Mouse (Mus musculus): ENCODE data around the gene Olfr517.

Olfr517 gene

DNA sequence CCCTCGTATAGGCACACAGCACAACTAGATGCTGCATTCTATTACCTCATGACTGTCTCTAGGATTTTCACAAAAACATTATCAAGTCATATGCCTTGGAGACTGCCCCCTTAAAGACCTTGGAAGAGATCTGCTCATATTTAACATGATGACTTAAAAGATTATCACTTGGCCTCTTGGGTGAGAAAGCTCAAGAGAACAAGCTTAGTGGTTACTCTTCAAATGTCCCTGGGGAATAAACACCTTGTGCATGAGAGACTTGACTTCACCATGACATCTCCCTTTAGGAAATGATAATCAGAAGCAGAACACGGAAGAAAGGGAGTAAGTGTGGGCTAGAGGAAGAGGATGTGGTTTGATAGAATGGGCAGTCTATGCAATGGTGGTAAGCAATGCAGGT lies at the start of gene Olfr517:
Gene Olfr517, minus strand, starts transcription at position 101 of the 400 bp plus-strand sequence.
- DNase-seq: no peak

DNA sequence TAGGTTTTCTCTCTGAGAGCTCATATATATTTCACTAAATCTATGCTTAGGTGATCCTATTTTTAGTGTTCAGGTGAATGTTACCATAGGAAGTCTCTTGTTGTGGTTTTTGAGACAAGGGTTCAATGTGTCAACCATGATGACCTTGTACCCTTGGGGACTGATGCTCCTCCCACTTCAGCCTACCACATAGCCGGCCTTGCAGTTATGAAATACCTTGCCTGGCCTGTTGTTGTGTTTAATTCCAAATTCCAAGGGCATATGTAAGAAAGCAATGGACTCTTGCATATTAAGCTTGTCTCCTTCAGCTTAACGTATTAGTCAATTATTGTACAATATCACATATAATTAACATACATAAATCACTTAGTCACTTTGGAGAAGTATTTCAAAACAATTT lies 31.8 kb upstream of the Olfr517 start:
- no peak for DNase-seq

DNA sequence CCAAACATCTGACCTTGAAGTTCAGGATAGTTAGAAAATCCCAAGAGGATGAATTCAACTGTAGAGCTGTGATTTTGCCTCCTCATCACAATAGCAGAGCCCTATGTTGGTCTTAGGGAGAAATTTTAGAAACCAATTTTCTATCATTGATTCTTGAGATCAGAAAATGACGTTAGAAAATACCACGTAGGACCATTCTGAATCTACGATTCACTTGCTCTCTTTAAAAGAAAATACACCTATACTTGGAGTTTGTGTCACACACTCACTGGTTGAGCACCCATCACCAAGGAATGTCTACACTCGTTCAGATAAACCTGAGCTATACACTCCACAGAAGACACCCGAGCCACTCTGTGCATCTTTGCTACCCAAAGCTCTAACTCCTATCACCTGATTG lies 22.1 kb upstream of the Olfr517 start, which contains the start of gene Olfr519:
Gene Olfr519, minus strand, starts transcription at position 101 of the 400 bp plus-strand sequence.
- no peak for DNase-seq

DNA sequence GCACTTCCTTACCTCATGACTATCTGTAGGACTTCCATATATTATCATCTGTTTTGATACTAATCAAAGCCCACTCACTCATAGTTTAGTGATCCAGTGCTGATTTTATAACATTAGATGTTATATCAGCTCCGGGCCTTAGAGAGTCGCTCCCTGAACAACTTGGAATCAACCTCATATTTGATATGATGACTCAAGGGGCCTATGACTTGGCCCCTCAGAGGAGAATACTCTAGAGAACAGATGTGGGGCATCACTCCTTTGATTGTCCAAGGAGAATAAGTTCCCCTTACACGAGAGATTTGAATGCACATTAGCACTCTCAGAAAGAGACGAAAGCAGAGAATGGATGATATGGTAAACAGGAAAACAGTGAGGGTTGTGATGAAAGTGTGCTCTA lies 12.7 kb upstream of the Olfr517 start, which contains the start of gene Olfr518:
Gene Olfr518, minus strand, starts transcription at position 101 of the 400 bp plus-strand sequence.
- DNase-seq: no peak

DNA sequence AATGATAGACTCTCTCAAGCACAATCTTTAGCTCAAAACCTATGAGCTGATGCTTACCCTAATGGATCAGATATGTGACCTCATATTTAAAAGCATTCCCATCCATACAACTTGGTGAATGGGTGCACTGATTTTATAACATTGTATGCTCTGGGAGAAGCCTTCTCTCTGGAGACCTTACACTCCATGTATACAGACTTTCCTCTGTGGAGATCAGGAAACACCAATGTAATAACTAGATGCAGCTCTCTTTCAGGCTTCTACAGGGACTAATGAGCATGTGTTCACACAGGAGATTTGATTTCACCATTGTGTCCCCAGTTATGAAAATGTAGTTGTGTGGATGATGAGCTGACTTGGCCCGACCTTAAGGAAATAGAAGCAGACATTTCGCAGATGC lies 21.8 kb downstream of the Olfr517 start, which contains the start of gene Olfr516:
Gene Olfr516, minus strand, starts transcription at position 101 of the 400 bp plus-strand sequence.
- DNase-seq: no peak

DNA sequence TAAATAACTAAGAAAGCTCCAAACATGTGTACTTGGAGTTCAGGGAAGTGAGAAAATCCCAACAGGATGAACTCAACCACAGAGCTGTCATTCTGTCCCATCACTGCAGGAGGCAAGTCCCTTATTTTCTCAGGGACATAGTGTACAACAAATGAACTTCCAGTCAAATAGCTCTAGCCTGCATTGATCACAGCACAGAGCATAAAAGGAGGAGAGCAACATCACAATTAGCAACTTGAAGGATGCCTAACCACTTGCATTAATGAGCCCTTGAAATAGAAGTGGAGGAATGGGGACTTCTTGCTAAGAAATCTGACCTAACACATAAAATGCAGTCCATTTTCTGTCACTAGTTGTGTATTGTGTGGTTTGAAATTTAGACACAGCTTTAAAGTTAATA lies 46.3 kb downstream of the Olfr517 start, which contains the start of gene Olfr514:
Gene Olfr514, minus strand, starts transcription at position 101 of the 400 bp plus-strand sequence.
- no peak for DNase-seq
